Mouse (Mus musculus) frontal cortex, postnatal 36 days (tissue): Measurements from ENCODE around the gene Intu.

ENCODE experiments used
- DNase-seq, 2 experiments: peaks; one replicate each; pipeline ENCODE4 v3.0.0; 2022; ENCODE audit warnings: low spot score in 2 of 2

Intu gene

DNA sequence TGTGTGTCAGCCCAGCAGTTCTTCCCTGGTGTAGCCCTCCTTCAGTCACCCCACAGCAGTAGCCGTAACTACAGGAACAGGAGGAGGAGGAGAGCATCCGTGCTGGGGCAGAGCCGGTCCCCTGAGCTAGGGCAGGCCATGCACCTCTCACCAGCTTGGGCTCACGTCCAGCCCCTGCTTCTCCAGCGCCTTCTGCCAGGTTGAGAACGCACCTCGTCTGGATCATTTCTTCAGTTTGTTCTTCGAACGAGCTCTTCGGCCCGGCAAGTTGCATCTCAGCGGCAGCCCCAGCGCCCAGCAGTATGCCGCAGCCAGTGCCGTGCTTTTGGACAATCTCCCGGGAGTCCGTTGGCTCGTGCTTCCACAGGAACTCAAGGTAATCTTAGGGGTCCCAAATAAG lies 152.1 kb downstream of the Intu start:
- DNase-seq: no peak

DNA sequence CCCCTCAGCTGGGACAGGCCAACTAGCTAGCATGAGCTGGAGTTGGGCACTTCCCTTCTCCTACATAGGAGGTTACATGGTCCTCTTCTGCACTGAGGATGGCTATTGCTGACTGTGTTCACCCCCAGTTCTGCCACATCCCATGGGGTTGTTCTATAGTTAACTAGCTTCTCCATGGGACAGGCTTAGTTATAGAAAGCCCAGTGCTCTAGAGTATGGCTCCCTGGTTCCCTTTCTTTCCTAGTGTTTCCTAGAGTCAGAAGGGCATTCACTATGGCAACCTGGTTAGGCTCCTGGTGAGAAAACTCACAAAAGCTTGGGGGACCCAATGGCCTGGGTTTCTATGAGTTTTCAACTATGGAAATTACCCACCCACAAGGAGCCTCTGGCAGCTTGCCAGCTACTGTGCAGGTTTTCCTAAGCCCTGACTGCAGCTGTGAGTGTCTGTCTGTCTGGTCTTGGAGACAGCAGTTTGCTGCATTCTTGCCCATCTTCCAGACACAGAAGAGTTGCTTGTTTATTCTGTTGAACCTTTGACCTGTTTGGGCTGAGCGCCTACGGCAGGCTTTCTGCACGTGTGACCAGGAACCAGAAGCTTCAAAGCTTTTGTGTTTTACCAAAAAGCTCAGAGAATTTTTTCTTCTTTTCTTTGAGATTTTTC lies 154.9 kb downstream of the Intu start:
- no peak for DNase-seq

DNA sequence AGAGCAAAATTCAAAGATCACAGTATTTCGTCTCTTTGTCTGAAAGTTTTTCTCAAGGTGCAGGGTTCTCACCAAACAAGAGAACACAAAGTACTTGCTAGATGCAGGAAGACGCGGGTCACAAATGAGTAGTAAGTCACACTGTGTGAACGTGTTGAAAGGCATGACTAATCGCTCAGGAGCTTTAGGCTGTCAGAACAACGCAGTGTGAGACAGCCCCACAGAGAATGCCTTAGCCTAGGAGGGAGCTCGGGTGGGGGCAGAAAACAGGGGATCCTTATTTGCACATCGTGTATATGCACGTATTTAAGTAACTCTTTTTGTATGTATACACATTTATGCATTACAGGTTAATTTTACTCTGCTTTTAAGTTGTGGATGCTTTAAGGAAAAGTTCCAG lies 155.8 kb downstream of the Intu start:
- DNase-seq: no peak

DNA sequence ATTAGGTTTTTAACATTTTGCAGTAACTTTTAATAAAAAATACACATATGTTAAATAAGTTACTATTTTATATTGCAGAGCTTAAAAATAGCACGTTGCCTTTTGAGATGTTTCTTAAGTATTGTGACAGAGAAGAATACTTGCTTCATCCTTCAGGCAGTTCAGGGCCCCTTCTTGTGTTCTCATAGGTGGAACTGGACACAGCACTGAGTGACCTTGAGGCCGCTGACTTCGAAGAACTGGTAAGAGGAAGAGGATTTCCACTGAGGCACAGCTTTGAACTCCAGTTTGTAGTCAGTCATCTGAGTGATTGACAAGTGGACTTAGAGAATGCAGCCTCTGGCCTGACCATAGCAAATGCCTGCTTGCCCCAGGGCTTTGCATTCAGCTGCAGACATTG lies 156.5 kb downstream of the Intu start:
- no peak for DNase-seq

DNA sequence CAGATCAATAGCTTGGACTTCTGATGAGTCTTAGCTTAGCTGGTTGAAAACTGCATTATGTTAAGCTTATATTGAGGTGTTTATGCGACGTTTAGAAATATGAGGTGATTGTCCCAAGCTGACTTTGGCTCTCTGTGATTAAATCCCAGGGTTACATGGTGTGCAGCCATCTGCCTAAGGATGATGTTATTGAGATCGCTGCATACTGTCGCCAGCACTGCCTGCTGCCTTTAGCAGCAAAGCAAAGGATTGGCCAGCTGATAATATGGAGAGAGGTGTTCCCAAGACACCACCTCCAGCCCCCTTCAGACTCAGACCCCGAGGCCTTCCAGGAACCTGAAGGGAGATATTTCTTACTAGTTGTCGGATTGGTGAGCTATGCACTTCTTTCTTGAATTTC lies 160.5 kb downstream of the Intu start:
- no peak for DNase-seq

DNA sequence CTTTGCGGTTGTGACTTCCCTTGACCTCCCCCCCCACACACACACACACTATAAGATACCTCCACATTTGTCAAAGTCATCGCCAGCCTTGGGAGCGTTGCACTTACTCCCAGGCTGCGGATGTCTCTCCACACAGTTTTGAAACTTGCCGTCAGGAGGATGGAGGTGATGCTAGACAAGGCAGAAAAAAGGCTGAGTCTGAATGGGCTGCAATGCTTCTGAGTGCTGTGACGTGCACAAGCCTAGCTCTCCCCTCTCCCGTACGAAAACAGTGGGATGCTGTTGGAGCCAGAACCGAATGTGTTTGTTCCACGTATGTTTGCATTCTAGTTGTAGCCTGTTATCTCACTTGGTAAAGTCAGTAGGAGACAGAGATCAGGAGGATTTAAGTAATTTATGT lies 162.3 kb downstream of the Intu start:
- no peak for DNase-seq

DNA sequence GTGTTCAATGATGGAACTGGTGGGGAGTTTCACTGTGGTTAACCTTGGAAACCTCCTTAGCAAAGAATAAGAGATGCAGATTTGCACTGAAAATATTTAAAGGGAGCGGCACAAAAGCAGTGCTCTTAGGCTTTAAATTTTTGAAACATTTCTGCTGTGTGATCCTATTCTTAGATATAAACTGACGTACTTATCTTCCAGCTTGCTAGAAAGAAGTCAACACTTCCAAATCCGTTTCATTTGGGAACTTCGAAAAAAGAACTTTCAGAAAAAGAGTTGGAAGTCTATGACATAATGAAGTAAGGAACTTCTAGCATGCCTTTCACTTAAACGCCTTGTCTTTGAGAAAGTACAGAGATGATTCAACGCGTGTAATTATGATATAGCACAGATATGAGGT lies 162.9 kb downstream of the Intu start:
- no peak for DNase-seq

DNA sequence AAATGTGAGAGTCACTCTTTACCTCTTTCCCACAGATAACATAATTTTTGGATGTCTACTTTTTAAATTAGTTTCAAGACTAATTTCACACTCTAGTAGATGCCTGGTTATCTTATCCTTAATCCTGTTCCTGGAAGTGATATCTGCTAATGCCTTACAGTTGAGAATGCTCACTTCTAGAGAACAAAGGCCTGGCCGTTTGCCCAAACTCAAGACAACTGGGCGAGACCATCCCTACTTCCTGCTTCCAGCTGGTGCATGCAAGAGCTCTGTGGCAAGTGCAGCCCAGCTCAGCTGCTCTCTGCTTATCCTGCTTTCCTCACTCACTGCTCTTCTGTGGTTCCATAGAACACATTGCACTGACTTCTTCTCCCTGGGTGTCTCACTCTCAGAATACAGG lies 163.4 kb downstream of the Intu start:
- no peak for DNase-seq

DNA sequence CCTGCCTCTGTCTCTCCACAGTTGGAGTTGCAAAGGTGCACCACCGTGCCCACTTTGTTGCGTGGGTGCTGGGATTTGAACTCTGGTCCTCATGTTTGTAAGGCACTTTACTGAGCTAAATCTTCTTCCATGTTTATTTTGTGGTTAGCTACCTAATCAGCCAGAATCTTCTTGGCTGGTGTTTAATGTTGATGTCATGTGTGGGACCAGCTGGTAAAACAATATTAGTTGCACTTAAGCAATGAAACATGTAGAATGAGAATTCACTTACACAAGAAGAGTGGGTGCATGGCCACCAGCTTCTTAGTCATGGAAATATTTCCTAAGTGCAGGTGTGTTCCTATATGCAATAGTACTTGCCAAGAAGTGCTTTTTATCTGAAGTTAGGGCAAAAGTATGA lies 164.1 kb downstream of the Intu start:
- DNase-seq: no peak

DNA sequence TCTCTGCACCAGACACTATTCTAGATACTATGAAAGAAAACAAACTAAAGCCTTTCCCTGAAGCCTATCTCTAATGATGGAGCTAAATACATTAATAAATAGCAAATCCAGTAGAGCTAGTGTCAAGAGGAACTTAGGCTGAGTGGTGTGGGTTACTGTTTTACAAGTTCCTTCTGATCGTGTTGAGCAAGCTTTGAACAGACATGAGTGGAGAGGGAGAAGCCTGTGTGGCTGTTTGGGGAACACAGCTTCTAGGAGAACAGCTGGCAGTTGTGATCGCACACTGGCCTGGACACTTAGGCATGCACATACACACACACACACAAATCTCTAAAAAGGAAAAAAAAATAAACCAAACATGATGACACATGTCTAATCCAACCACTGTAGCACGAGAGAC lies 167.7 kb downstream of the Intu start:
- no peak for DNase-seq

DNA sequence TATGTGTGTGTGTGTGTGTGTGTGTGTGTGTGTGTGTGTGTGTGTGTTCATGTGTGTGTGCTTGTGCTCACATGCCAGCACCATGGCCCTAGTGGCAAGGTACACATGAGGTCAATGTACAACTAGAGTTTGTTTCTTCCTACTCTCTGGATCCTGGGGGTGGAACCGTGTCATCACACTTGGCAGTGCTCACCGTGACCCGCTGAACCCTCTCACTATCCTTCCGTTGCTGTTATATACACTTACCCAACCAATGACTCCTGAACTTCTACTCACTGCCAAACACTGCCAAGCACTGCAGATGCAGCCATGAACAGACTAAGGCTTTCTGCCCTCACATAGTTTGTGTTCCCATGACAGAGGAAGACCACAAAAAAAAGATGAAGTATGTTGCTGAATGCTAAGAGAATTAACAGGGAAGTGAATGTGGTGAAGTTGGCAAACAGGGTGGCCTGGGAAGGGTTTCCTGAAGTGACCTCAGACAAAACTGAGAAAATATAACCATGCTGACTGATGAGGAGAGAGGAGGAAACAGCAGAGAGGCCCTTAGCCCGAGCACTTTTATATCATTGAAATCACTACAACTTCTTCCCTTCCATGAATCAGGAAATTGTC lies 173.8 kb downstream of the Intu start:
- DNase-seq: no peak

DNA sequence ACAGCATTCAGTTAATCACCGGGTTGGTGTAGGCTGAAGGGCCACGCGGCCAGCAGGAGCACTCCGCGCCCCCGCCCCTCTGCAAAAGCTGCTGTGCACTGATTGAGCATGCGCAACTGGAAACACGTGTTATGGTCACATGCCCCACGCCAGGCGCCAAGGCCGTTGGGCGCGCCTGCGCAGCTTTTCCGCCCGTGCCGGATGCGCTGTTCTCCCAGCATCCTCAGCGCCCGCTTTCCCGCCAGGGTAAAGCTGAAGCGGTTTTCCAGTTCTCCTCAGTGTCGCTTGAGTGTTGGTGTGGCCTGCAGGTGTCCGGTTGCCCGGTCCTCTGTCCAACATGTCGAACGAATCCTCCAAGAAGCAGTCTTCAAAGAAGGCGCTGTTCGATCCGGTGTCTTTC lies 177.6 kb downstream of the Intu start, which contains the start of gene Slc25a31:
Gene Slc25a31 (plus strand): TSS at position 201 of the 400 bp plus-strand sequence.
- DNase-seq: no peak

DNA sequence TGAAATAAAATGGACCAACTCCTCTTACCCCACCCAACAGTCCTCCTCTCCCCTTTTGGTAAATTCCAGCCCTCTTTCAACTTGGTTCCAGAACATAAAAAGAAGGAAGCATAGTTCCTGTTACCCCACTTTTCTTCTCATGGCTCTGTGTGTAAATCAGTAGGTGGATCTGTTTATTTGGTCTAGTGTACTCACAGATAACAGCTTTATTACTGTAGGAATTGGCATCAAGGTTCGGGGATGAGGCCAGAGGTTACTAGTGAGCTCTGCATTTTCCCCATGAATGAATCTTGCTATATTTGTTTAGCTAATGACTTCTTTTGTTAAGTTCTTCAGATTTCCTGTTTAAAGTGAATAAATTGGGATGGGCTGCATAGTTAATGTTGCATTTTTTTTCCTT lies 185.0 kb downstream of the Intu start:
- DNase-seq: no peak

DNA sequence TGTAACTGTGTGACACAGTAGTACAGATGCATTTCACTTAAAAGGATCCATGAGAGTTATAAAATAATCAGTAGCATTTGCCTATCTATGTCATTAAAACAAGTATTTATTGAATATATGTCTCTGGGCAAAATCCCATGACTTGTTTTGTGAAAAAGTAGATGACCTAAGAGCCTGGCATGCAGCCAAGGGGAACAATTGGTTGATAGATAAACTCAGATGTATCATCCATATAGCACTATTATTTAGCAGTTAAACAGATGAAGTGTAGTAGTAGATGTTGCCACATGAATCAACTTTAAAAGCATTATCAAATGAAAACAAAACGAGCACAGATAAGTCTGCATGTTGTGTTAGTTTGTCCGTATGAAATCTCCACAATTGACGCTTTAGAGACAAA lies 187.9 kb downstream of the Intu start:
- DNase-seq: no peak

DNA sequence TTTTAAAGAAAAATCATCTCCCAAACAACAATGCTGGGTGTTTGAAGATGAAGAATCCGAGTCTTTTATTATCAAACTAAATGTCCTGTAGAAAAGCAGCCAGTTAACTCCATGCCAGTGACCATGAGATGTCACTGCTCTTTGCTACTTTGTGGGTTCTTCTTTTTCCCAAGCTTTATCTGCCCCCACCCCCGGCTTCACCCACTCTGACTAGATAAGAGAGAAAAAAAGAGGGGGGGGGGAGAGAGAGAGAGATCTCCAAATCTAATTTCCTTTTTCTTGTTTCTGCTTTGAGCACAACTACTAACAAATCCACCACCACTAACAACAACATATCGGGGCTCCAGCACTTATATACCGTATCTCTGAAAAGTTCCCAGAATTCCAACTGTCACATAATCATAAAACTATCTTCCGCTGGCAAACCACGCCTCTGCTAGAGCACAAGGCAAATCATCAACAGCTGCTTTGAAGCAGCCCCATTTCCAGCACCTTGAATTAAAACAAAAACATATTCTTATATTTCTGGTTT lies 207.4 kb downstream of the Intu start:
- no peak for DNase-seq

DNA sequence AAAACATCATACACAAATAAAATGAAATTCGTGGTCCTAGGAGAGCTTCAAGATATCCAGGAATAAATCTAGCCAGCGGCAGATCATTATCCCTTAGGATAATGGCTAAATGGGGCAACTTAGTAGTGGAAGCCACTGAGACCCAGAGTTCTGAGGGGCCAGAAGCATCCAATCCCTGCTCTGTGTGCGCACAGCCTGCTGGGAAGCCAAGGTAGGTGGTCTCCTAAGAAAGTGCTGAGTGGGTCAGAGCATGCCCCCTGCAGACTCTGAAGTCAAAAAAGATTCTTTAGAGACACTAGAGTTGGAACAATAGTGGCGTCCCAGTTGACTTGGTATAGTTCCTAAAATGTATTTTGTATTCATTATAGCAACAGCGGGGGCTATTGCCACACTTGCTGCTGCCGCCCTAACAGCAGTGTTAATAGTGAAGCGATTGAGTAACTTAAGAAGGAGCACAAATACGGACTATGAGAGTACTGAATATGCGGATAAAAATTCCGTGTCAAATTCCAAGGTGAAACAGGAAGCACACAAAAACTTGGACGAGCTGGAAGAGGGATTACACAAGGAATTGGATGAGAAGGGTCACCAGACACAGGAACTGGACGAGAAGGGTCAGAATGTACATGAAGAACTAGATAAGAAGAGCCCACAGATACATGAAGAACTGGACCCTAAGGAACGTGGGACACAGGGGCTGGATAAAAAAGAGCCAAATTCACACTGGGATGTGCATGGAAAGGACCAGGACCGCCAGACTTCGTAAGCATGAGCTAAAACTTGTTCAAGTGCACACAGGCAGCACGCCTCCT lies 213.1 kb downstream of the Intu start, which contains the start of gene Hspa4l:
Gene Hspa4l (plus strand): TSS at position 472 of the 812 bp plus-strand sequence.
- DNase-seq: peak; percentile 6 to 51

DNA sequence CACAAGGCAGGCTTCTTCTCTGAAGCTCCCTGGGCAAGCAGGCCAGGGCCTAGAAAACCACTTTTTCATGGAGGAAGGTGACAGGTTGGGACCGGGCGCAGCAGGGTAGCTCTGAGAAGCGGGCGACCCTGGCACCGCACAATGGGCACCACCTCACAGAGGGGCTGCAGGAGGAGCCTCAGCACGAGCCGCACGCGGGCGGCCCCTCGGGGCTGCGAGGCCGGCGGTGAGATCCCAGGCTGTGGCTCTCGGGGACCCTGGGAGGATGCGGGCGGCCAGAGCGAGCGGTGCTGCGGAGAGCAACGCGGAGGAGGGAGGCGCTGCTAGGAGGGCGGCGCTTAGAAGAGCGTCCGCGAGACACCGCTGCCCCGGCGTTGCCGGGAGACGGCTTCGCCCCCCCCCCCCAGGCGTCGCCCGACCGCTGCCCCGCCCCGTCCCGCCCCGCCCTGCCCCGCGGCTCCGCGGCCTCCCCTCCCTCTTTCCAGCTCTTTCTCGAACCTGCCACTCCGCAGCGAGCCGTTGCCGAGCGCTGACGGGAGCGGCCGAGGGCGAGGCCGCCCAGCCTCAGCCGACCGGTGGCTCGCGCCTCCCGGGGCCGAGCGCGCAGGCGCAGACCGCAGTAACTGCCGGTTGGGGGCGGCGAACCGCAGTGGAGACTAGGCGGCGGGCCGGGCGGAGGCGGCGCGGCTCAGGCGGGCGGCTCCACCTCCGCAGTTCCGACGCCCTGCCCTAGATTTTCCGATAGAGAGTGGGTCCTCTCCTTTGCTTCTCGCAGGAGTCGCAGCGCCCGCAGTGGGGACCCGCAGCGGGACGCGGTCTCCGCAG lies 214.0 kb downstream of the Intu start:
- DNase-seq: peak; percentile 91 to 94

DNA sequence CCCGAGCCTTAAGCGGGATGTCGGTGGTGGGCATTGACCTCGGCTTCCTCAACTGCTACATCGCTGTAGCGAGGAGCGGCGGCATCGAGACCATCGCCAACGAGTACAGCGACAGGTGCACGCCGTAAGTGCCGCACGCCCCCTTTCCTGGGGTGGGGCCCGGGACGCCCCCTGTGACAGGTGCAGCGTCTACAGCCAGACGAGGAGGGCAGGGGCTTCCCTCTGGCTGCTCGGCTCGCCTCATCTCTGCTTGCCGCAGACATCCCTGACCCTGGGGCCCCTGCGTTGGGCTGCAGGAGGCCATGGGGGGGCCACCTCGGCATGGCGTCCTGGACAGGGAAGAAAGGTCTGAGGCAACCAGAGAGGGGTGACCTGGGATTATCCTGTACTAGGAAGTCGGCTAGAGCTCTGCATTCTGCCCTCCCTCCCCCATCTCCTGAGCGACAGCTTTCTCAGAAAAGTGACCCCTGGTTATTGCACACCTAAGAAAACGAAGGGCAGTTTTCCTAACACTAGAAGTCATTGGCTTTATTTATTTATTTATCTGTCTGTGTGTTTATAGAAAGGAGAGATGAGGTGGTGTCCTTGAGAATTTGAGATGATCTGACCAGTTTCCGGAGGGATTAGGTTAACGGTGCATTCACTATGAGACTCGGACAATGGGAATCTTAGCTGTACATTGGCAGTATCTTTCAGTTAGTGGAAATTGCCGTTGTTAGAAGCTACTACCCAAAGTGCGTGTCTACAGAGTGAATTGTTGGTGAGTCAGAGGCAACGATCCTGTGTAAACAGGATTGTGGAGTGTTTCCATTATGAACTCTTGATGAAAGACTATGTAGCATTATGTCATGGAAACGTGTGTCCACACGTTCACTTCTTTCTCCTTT lies 214.8 kb downstream of the Intu start:
- peak; percentile 11 to 20 for DNase-seq
